Mouse (Mus musculus): Measurements from ENCODE around the gene Ankrd23. TPM values are rescaled to one million over a fixed set of nuclear protein-coding genes. Genes with fewer than 3 reads are reported as not detected.

The Ankrd23 gene
- polyA plus RNA-seq, 1 experiment from 2014 or later: 17.9 TPM

DNA sequence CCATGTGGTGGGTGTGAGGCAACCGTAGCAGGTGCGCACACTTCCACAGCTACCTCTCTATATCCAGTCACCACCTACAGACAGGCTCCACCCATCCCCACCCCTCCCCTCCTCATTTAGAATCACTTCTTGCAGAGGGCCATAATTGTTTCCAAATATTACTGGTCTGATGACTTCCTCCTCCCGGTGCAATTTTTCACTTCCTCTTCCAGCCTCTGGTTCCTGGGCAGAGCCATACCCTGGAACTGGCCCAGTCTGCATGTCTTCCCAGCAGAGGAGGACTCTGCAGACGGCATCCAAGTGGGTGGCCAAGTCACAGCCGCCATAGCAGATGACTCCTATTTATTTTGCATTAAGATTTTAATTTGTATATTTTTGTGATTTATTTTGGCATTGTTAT is 28.4 kb downstream of the Ankrd23 start:
- no peaks in the 10 kb centered on the region for H3K27me3 ChIP-seq (ENCODE audit: control insufficient read depth, insufficient read depth, low read depth, low read length)
- H3K9ac ChIP-seq (ENCODE audit: low read length): no peak overlapping the region
- WGBS: 67% methylated on average over 5 of the region's 5 CpGs
- no peak overlapping the region for H3K4me3 ChIP-seq (ENCODE audit: low read length)
- H3K36me3 ChIP-seq (ENCODE audit: control insufficient read depth, insufficient read depth, low read length): peaks cover 2% of the 10 kb centered on the region; the same call in 1 of the 2 replicates
- ATAC-seq (ENCODE audit: low read depth): no peak
- no peak overlapping the region for H3K27ac ChIP-seq (ENCODE audit: low read length)
- no peak overlapping the region for H3K4me2 ChIP-seq (ENCODE audit: low read depth, low read length)
- no peaks in the 10 kb centered on the region for H3K9me3 ChIP-seq (ENCODE audit: control insufficient read depth, low read length)
- H3K4me1 ChIP-seq (replicated peaks; ENCODE audit: control insufficient read depth, insufficient read depth, low read length): peaks cover 4% of the 10 kb centered on the region

- 10% methylated on average over 3 of the region's 3 CpGs for WGBS
These were observed 35.4 kb downstream of the Ankrd23 start for GRCm38 (mm10) chr1:36501261-36501660.

DNA sequence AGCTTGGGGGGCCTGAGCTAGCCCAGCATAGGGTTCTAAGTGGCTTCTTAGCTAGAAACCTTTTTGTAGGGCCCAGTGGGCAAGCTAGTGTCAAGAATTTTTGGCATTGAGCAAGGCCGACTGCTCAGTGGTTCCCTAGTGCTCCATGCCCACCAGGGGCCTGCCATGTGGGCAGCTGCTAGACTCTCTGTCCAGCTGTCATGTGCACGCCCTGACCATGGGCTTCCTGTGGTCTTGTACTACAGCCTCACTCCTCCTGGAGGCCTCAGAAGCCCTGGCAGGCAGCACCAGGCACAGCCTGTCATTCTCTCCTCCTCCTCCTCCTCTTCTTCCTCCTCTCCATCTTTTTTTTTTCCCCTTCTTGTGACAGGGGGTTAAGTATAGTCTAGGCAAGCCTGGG is 39.4 kb downstream of the Ankrd23 start:
- no peak overlapping the region for H3K4me2 ChIP-seq (ENCODE audit: low read depth, low read length)
- H3K4me1 ChIP-seq (replicated peaks; ENCODE audit: control insufficient read depth, insufficient read depth, low read length): no peaks in the 10 kb centered on the region; the same call in 1 of the 2 replicates
- no peak overlapping the region for H3K9ac ChIP-seq (ENCODE audit: low read length)
- no peak for ATAC-seq (ENCODE audit: low read depth)
- H3K27ac ChIP-seq (ENCODE audit: low read length): no peak overlapping the region
- 0 out of 2 replicates have a peak, but pooled peaks cover 2% of the 10 kb centered on the region for H3K36me3 ChIP-seq (ENCODE audit: control insufficient read depth, insufficient read depth, low read length)
- WGBS: 60% methylated on average over 2 of the region's 2 CpGs
- H3K27me3 ChIP-seq (ENCODE audit: control insufficient read depth, insufficient read depth, low read depth, low read length): no peaks in the 10 kb centered on the region
- no peaks in the 10 kb centered on the region for H3K9me3 ChIP-seq (ENCODE audit: control insufficient read depth, low read length)
- H3K4me3 ChIP-seq (ENCODE audit: low read length): no peak overlapping the region

More at GRCm38 (mm10) chr1:36501261-36501660, 35.4 kb downstream of the Ankrd23 start:
- H3K9me3 ChIP-seq (ENCODE audit: control insufficient read depth, low read length): no peaks in the 10 kb centered on the region
- H3K4me3 ChIP-seq (ENCODE audit: low read length): no peak overlapping the region
- no peak overlapping the region for H3K27ac ChIP-seq (ENCODE audit: low read length)
- H3K27me3 ChIP-seq (ENCODE audit: control insufficient read depth, insufficient read depth, low read depth, low read length): no peaks in the 10 kb centered on the region
- H3K36me3 ChIP-seq (ENCODE audit: control insufficient read depth, insufficient read depth, low read length): peaks cover 4% of the 10 kb centered on the region; the same call in 1 of the 2 replicates
- no peaks in the 10 kb centered on the region for H3K4me1 ChIP-seq (replicated peaks; ENCODE audit: control insufficient read depth, insufficient read depth, low read length)
- no peak overlapping the region for H3K4me2 ChIP-seq (ENCODE audit: low read depth, low read length)
- peak; percentile 48; the same call in 1 of the 2 replicates for ATAC-seq (ENCODE audit: low read depth)
- no peak overlapping the region for H3K9ac ChIP-seq (ENCODE audit: low read length)

- H3K27me3 ChIP-seq (ENCODE audit: control insufficient read depth, insufficient read depth, low read depth, low read length): no peaks in the 10 kb centered on the region
- 43% methylated on average over 2 of the region's 2 CpGs for WGBS
- H3K27ac ChIP-seq (ENCODE audit: low read length): no peak overlapping the region
- no peak overlapping the region for H3K4me2 ChIP-seq (ENCODE audit: low read depth, low read length)
- no peak overlapping the region for H3K4me3 ChIP-seq (ENCODE audit: low read length)
- 0 out of 2 replicates have a peak, but pooled peaks cover 2% of the 10 kb centered on the region for H3K36me3 ChIP-seq (ENCODE audit: control insufficient read depth, insufficient read depth, low read length)
- no peak for ATAC-seq (ENCODE audit: low read depth)
- no peak overlapping the region for H3K9ac ChIP-seq (ENCODE audit: low read length)
- H3K4me1 ChIP-seq (replicated peaks; ENCODE audit: control insufficient read depth, insufficient read depth, low read length): no peaks in the 10 kb centered on the region; the same call in 1 of the 2 replicates
- no peaks in the 10 kb centered on the region for H3K9me3 ChIP-seq (ENCODE audit: control insufficient read depth, low read length)
These were observed 40.0 kb downstream of the Ankrd23 start for GRCm38 (mm10) chr1:36496719-36497118.

- no peaks in the 10 kb centered on the region; the same call in 1 of the 2 replicates for H3K4me1 ChIP-seq (replicated peaks; ENCODE audit: control insufficient read depth, insufficient read depth, low read length)
- no peak for ATAC-seq (ENCODE audit: low read depth)
- H3K9me3 ChIP-seq (ENCODE audit: control insufficient read depth, low read length): no peaks in the 10 kb centered on the region
- no peak overlapping the region for H3K4me2 ChIP-seq (ENCODE audit: low read depth, low read length)
- no peaks in the 10 kb centered on the region for H3K36me3 ChIP-seq (ENCODE audit: control insufficient read depth, insufficient read depth, low read length)
- no peaks in the 10 kb centered on the region for H3K27me3 ChIP-seq (ENCODE audit: control insufficient read depth, insufficient read depth, low read depth, low read length)
- WGBS: 67% methylated on average over 6 of the region's 6 CpGs
- no peak overlapping the region for H3K9ac ChIP-seq (ENCODE audit: low read length)
- H3K27ac ChIP-seq (ENCODE audit: low read length): no peak overlapping the region
- H3K4me3 ChIP-seq (ENCODE audit: low read length): no peak overlapping the region
These were observed 43.4 kb downstream of the Ankrd23 start for GRCm38 (mm10) chr1:36493299-36493698.

GRCm38 (mm10) chr1:36492416-36493139 is 44.1 kb downstream of the Ankrd23 start:
- ATAC-seq (ENCODE audit: low read depth): peak; percentile 90
- 35% methylated on average over 9 of the region's 9 CpGs for WGBS

DNA sequence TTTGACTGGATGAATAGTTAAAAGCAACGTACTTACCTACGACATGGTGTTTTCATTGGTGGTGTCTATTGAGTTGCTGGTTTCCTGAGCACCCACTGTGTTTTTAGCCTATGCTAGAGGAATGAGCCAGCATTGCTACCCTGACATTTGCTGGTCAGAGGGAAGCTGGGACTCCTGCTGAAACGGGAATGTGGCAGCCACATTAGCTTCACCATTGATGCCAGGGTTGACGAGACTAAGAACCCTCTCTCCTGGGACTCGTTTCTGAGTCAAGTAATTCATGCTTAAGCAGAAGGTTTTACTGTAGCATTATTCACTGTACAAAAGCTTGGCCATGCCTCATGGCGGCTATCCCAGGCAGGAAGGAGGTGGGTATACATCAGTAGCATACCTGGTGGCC is 47.0 kb downstream of the Ankrd23 start:
- Histone ChIP-seq H3K9me3 (ENCODE audit: control insufficient read depth, low read length) (no peaks in the 10 kb centered on the region), H3K36me3 (ENCODE audit: control insufficient read depth, insufficient read depth, low read length) (no peaks in the 10 kb centered on the region), H3K4me3 (ENCODE audit: low read length) (no peak overlapping the region), H3K27me3 (ENCODE audit: control insufficient read depth, insufficient read depth, low read depth, low read length) (no peaks in the 10 kb centered on the region), H3K9ac (ENCODE audit: low read length) (no peak overlapping the region), H3K27ac (ENCODE audit: low read length) (no peak overlapping the region), H3K4me1 (replicated peaks; ENCODE audit: control insufficient read depth, insufficient read depth, low read length) (peaks cover 3% of the 10 kb centered on the region; the same call in 1 of the 2 replicates), H3K4me2 (ENCODE audit: low read depth, low read length) (no peak overlapping the region)
- ATAC-seq (ENCODE audit: low read depth): no peak
- 81% methylated on average over 6 of the region's 6 CpGs for WGBS

More at GRCm38 (mm10) chr1:36492416-36493139, 44.1 kb downstream of the Ankrd23 start:
- no peaks in the 10 kb centered on the region for H3K9me3 ChIP-seq (ENCODE audit: control insufficient read depth, low read length)
- no peak overlapping the region for H3K4me2 ChIP-seq (ENCODE audit: low read depth, low read length)
- no peak overlapping the region for H3K4me3 ChIP-seq (ENCODE audit: low read length)
- no peaks in the 10 kb centered on the region; the same call in 1 of the 2 replicates for H3K4me1 ChIP-seq (replicated peaks; ENCODE audit: control insufficient read depth, insufficient read depth, low read length)
- no peak overlapping the region for H3K9ac ChIP-seq (ENCODE audit: low read length)
- H3K27me3 ChIP-seq (ENCODE audit: control insufficient read depth, insufficient read depth, low read depth, low read length): no peaks in the 10 kb centered on the region
- H3K36me3 ChIP-seq (ENCODE audit: control insufficient read depth, insufficient read depth, low read length): no peaks in the 10 kb centered on the region
- no peak overlapping the region for H3K27ac ChIP-seq (ENCODE audit: low read length)

- no peak overlapping the region for H3K4me2 ChIP-seq (ENCODE audit: low read depth, low read length)
- no peak overlapping the region for H3K27ac ChIP-seq (ENCODE audit: low read length)
- no peaks in the 10 kb centered on the region for H3K27me3 ChIP-seq (ENCODE audit: control insufficient read depth, insufficient read depth, low read depth, low read length)
- WGBS: 92% methylated on average over 9 of the region's 9 CpGs
- H3K9me3 ChIP-seq (ENCODE audit: control insufficient read depth, low read length): no peaks in the 10 kb centered on the region
- no peak for ATAC-seq (ENCODE audit: low read depth)
- no peaks in the 10 kb centered on the region for H3K36me3 ChIP-seq (ENCODE audit: control insufficient read depth, insufficient read depth, low read length)
- H3K4me3 ChIP-seq (ENCODE audit: low read length): no peak overlapping the region
- H3K4me1 ChIP-seq (replicated peaks; ENCODE audit: control insufficient read depth, insufficient read depth, low read length): peaks cover 3% of the 10 kb centered on the region; the same call in 1 of the 2 replicates
- no peak overlapping the region for H3K9ac ChIP-seq (ENCODE audit: low read length)
These were observed 49.6 kb downstream of the Ankrd23 start for GRCm38 (mm10) chr1:36487111-36487510.

DNA sequence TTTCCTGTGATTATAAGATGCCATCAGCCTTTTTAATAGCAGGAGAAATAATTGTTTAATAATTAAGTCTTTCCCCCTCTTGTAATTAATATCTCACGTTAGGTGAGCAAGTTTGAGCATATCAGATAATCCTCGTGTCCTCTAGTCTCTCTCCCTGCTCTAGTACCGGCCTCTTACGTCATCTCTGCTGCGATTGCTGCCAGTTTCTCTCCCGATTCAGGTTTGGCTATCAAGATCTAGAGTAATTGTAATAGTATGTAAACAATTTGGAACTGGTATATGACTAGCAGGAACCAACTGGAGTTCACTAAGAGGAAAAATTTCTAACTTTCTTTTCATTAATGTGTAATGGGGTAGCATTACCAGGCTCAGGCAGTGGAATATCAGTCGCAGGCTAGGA is 51.6 kb downstream of the Ankrd23 start:
- ATAC-seq (ENCODE audit: low read depth): no peak

More for the DNA sequence above, 51.6 kb downstream of the Ankrd23 start:
- H3K9me3 ChIP-seq (ENCODE audit: control insufficient read depth, low read length): no peaks in the 10 kb centered on the region
- no peak overlapping the region for H3K4me2 ChIP-seq (ENCODE audit: low read depth, low read length)
- no peak overlapping the region for H3K9ac ChIP-seq (ENCODE audit: low read length)
- 56% methylated on average over 7 of the region's 7 CpGs for WGBS
- H3K4me1 ChIP-seq (replicated peaks; ENCODE audit: control insufficient read depth, insufficient read depth, low read length): peaks cover 5% of the 10 kb centered on the region; the same call in 1 of the 2 replicates
- H3K27ac ChIP-seq (ENCODE audit: low read length): no peak overlapping the region
- H3K36me3 ChIP-seq (ENCODE audit: control insufficient read depth, insufficient read depth, low read length): no peaks in the 10 kb centered on the region
- H3K4me3 ChIP-seq (ENCODE audit: low read length): no peak overlapping the region
- no peaks in the 10 kb centered on the region for H3K27me3 ChIP-seq (ENCODE audit: control insufficient read depth, insufficient read depth, low read depth, low read length)

Measured in lung, embryonic 16.5 days (tissue).